Mouse (Mus musculus): ENCODE measurements around the gene Ankrd17.

- TF ChIP-seq CTCF (IDR thresholded peaks at IDR 0.05; ENCODE audit: control insufficient read depth, insufficient read depth, low read length) = no peak
- no peak for TF ChIP-seq POLR2A (IDR thresholded peaks at IDR 0.05; ENCODE audit: borderline replicate concordance, control insufficient read depth, low read depth, low read length)
These were observed 141.6 kb downstream of the Ankrd17 start for GRCm38 (mm10) chr5:90224730-90225129.

Measured in bone marrow, adult 2 months (tissue).